11 mouse cellular contexts compared by ENCODE assay signal in genomic region chr1:127484188-127484587, GRCm38 (mm10).
DNase-seq lines count a peak whose midpoint lies in the region; ATAC-seq and TF ChIP-seq lines count a peak whose summit lies in the region.
"Had no signal": no experiment of that assay in that cellular context is flagged by ENCODE, and none has a peak within 500 bp of the region (broad histone marks: within the 10 kb centered on the region; RNA-seq: fewer than 3 reads in every experiment).

No protein-coding gene starts in this region.

- H3K36me3 ChIP-seq in kidney, embryonic 15.5 days, result peaks cover 20% of the 10 kb centered on the region; the same call in 1 of the 2 replicates
- H3K36me3 ChIP-seq: forebrain, embryonic 15.5 days; hindbrain, embryonic 15.5 days; stomach, embryonic 15.5 days had no signal

- no peaks in the 10 kb centered on the region for H3K9me3 ChIP-seq in kidney, embryonic 15.5 days (replicated peaks)
- H3K9me3 ChIP-seq: forebrain, embryonic 15.5 days; hindbrain, embryonic 15.5 days; stomach, embryonic 15.5 days had no signal

- no peak for ATAC-seq in kidney, embryonic 15.5 days (replicated peaks; ENCODE audit: low FRiP score)
- ATAC-seq: forebrain, embryonic 15.5 days had no signal

- no peak for TF ChIP-seq POLR2A in bone marrow macrophage, adult 2 months (IDR thresholded peaks at IDR 0.05; ENCODE audit: borderline replicate concordance, low read depth, low read length)

- no peak overlapping the region for H3K4me3 ChIP-seq in kidney, embryonic 15.5 days (replicated peaks)
- no peak overlapping the region for H3K4me3 ChIP-seq in bone marrow macrophage, adult 2 months (ENCODE audit: insufficient read depth, low read length)
- H3K4me3 ChIP-seq: forebrain, embryonic 15.5 days; hindbrain, embryonic 15.5 days; stomach, embryonic 15.5 days had no signal

- H3K9ac ChIP-seq in kidney, embryonic 15.5 days, result no peak overlapping the region
- H3K9ac ChIP-seq: forebrain, embryonic 15.5 days; hindbrain, embryonic 15.5 days; stomach, embryonic 15.5 days had no signal

- peak; percentile 29 to 42 for DNase-seq in cerebellum, postnatal 25 days
- no peak for DNase-seq in cerebellum, adult 11 months
- peak; percentile 21 for DNase-seq in kidney, adult 9 months
- DNase-seq in 3134 (ENCODE audit: extremely low read depth, insufficient read length, low spot score), result peak; percentile 18
- no peak for DNase-seq in natural killer cell, adult 2 months (ENCODE audit: low spot score in 2 of 2)
- DNase-seq in cerebellum, postnatal 36 days, result no peak

- H3K4me2 ChIP-seq in kidney, embryonic 15.5 days, result no peak overlapping the region
- H3K4me2 ChIP-seq: forebrain, embryonic 15.5 days; hindbrain, embryonic 15.5 days; stomach, embryonic 15.5 days had no signal

- 0 out of 2 replicates have a peak, but pooled peaks have one; percentile 24 for TF ChIP-seq CTCF in bone marrow macrophage, adult 2 months (IDR thresholded peaks at IDR 0.05; ENCODE audit: low read depth, low read length)

- no peaks in the 10 kb centered on the region for H3K4me1 ChIP-seq in kidney, embryonic 15.5 days
- no peaks in the 10 kb centered on the region for H3K4me1 ChIP-seq in bone marrow macrophage, adult 2 months (ENCODE audit: control insufficient read depth, insufficient read depth, low read length)
- H3K4me1 ChIP-seq: hindbrain, embryonic 15.5 days; stomach, embryonic 15.5 days had no signal

- 94% methylated on average over 8 of the region's 8 CpGs for WGBS in kidney, embryonic 15.5 days

- no peak overlapping the region for H3K27ac ChIP-seq in kidney, embryonic 15.5 days
- no peak overlapping the region for H3K27ac ChIP-seq in bone marrow macrophage, adult 2 months (ENCODE audit: insufficient read depth, low read depth, low read length)
- H3K27ac ChIP-seq: forebrain, embryonic 15.5 days; hindbrain, embryonic 15.5 days; stomach, embryonic 15.5 days had no signal

- no peaks in the 10 kb centered on the region for H3K27me3 ChIP-seq in kidney, embryonic 15.5 days
- H3K27me3 ChIP-seq: forebrain, embryonic 15.5 days; hindbrain, embryonic 15.5 days; stomach, embryonic 15.5 days had no signal

Comparison
In these comparisons a context has a peak if more than half of its experiments do, and no peak if none do; other contexts are left out.
1. DNase-seq: peak in cerebellum, postnatal 25 days (2 of 2), kidney, adult 9 months (single experiment) and 3134 (single experiment); none in cerebellum, adult 11 months (single experiment), natural killer cell, adult 2 months (0 of 2) and cerebellum, postnatal 36 days (0 of 2).